Mouse (Mus musculus) cortical plate, adult 2 months (tissue): ENCODE measurements at regions not wholly inside any gene's neighbourhood (a gene's known extent, or its start where the extent isn't known, plus 50 kb on each side); places are given as distances from the start of the nearest gene placed in this dataset.

Experiments
- H3K27ac ChIP-seq: fragments of 200-500 bp; 2 replicates; pipeline ENCODE4 v1.5.1; 2012; ENCODE audit warnings: low read length, control low read depth, inconsistent platforms; ENCODE audit not compliant: insufficient read depth
- H3K4me1 ChIP-seq: fragments of 200-500 bp; 2 replicates; pipeline ENCODE4 v1.6.1; 2011; ENCODE audit warnings: low read length; ENCODE audit not compliant: control insufficient read depth, insufficient read depth
- H3K4me3 ChIP-seq: fragments of 200-500 bp; 2 replicates; pipeline ENCODE4 v1.5.1; 2011; ENCODE audit warnings: mild to moderate bottlenecking, low read length, control low read depth; ENCODE audit not compliant: insufficient read depth
- CTCF ChIP-seq: fragments of 200-500 bp; IDR thresholded peaks from 2 replicates; pipeline ENCODE4 v1.5.1; 2011; ENCODE audit warnings: mild to moderate bottlenecking, control low read depth, low read length; ENCODE audit not compliant: insufficient read depth; ENCODE audit errors: extremely low read depth
- POLR2A ChIP-seq: fragments of 200-500 bp; IDR thresholded peaks from 2 replicates; pipeline ENCODE4 v1.6.1; 2011; ENCODE audit warnings: mild to moderate bottlenecking, low read length, control low read depth; ENCODE audit not compliant: insufficient read depth; ENCODE audit errors: extremely low read depth

- H3K4me3 ChIP-seq = no peak overlapping the region
- no peak for TF ChIP-seq CTCF
- no peak for TF ChIP-seq POLR2A
- H3K27ac ChIP-seq = no peak overlapping the region
- no peaks in the 10 kb centered on the region for H3K4me1 ChIP-seq
These were observed 370.0 kb downstream of the Zfp536 start for GRCm38 (mm10) chr7:37403483-37403882.

- TF ChIP-seq POLR2A (no peak), CTCF (no peak)
- H3K4me3 ChIP-seq = no peak overlapping the region
These were observed 360.1 kb downstream of the Zfp536 start for GRCm38 (mm10) chr7:37413350-37413749.

GRCm38 (mm10) chr7:37421704-37422103, 351.7 kb downstream of the Zfp536 start:
- TF ChIP-seq POLR2A = no peak
- no peak for TF ChIP-seq CTCF
- no peaks in the 10 kb centered on the region for H3K4me1 ChIP-seq
- H3K27ac ChIP-seq = no peak overlapping the region
- H3K4me3 ChIP-seq = no peak overlapping the region

More at GRCm38 (mm10) chr7:37413350-37413749, 360.1 kb downstream of the Zfp536 start:
- no peak overlapping the region for H3K27ac ChIP-seq
- no peaks in the 10 kb centered on the region for H3K4me1 ChIP-seq
